Mouse (Mus musculus) CH12.LX (cell line): ENCODE data around the gene Gm853.

Experiments used
- CTCF ChIP-seq, 2 experiments: IDR thresholded peaks in 1 of 2; conservative IDR thresholded peaks in 1 of 2; 2 replicates each; pipeline ENCODE4 v1.5.1; 2011 to 2012; ENCODE audit warnings: low read depth in 2 of 2, low read length in 2 of 2, improper control_type of control experiment in 1 of 2, inconsistent platforms in 1 of 2, mild to moderate bottlenecking in 1 of 2, moderate library complexity in 1 of 2
- E2F4 ChIP-seq: IDR thresholded peaks from 2 replicates; pipeline ENCODE4 v1.6.1; 2011; ENCODE audit warnings: low read depth, low read length, improper control_type of control experiment; ENCODE audit not compliant: insufficient replicate concordance
- MAFK ChIP-seq: IDR thresholded peaks from 2 replicates; pipeline ENCODE4 v1.6.1; 2011; ENCODE audit warnings: low read length, improper control_type of control experiment; ENCODE audit not compliant: insufficient replicate concordance
- MYC ChIP-seq: IDR thresholded peaks from 2 replicates; pipeline ENCODE4 v1.6.1; 2011; ENCODE audit warnings: low read depth, mild to moderate bottlenecking, improper control_type of control experiment, low read length
- NRF1 ChIP-seq: IDR thresholded peaks from 2 replicates; pipeline ENCODE4 v1.6.1; 2014; ENCODE audit warnings: low read depth, mild to moderate bottlenecking, inconsistent platforms, low read length, improper control_type of control experiment, moderate library complexity
- POLR2A ChIP-seq: IDR thresholded peaks from 2 replicates; pipeline ENCODE4 v1.6.1; 2011; ENCODE audit warnings: low read depth, mild to moderate bottlenecking, improper control_type of control experiment, low read length
- SIN3A ChIP-seq: IDR thresholded peaks from 2 replicates; pipeline ENCODE4 v1.6.1; 2012; ENCODE audit warnings: low read length, improper control_type of control experiment, inconsistent platforms
- TBP ChIP-seq: conservative IDR thresholded peaks from 2 replicates; pipeline ENCODE4 v1.6.1; 2011; ENCODE audit warnings: low read depth, low read length, improper control_type of control experiment
- TCF12 ChIP-seq: IDR thresholded peaks from 2 replicates; pipeline ENCODE4 v1.6.1; 2014; ENCODE audit warnings: low read depth, mild to moderate bottlenecking, inconsistent platforms, low read length, improper control_type of control experiment
- USF1 ChIP-seq: IDR thresholded peaks from 2 replicates; pipeline ENCODE4 v1.6.1; 2014; ENCODE audit warnings: low read depth, mild to moderate bottlenecking, inconsistent platforms, low read length, improper control_type of control experiment
- ZC3H11A ChIP-seq: IDR thresholded peaks from 2 replicates; pipeline ENCODE4 v1.6.1; 2012; ENCODE audit warnings: low read depth, mild to moderate bottlenecking, inconsistent platforms, low read length, improper control_type of control experiment
- ZKSCAN1 ChIP-seq: IDR thresholded peaks from 2 replicates; pipeline ENCODE4 v1.6.1; 2012; ENCODE audit warnings: low read depth, inconsistent platforms, low read length, improper control_type of control experiment, borderline replicate concordance
- ZMIZ1 ChIP-seq: IDR thresholded peaks from 2 replicates; pipeline ENCODE4 v1.6.1; 2012; ENCODE audit warnings: low read depth, mild to moderate bottlenecking, inconsistent platforms, low read length, improper control_type of control experiment
- ZNF384 ChIP-seq: IDR thresholded peaks from 2 replicates; pipeline ENCODE4 v1.6.1; 2012; ENCODE audit warnings: low read depth, low read length, improper control_type of control experiment, inconsistent platforms

DNA sequence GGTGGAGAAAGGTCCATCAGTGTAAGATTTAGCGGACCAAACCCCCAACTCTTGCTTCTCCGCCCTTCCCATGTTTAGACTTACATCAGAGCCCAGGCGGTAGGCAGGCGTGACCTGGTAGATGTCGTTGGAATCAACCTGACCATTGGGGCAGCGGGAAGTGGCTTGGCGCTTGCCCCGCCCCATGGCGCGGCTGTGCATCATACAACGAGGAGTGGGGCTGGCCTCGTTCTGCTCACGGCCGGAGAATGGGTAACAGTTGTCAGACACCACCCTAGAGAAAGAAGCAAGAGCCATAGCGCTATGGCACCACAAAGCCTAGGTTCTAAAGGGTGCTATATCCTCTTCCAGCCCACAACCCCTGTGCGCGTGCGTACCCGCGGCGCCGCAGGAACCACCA is 54.9 kb downstream of the Gm853 start:
- no peak for TF ChIP-seq TBP
- no peak for TF ChIP-seq CTCF (conservative IDR thresholded peaks at IDR 0.05 in 1 of 2, IDR thresholded peaks at IDR 0.05 in 1 of 2; ENCODE audit: low read depth in 2 of 2, low read length in 2 of 2)
- TF ChIP-seq TCF12: no peak
- no peak for TF ChIP-seq SIN3A
- TF ChIP-seq MAFK: no peak
- TF ChIP-seq ZMIZ1: no peak
- no peak for TF ChIP-seq USF1
- TF ChIP-seq E2F4: no peak
- no peak for TF ChIP-seq POLR2A
- no peak for TF ChIP-seq NRF1
- no peak for TF ChIP-seq ZNF384
- no peak for TF ChIP-seq ZC3H11A
- no peak for TF ChIP-seq ZKSCAN1
- TF ChIP-seq MYC: no peak
